Mouse (Mus musculus) natural killer cell, adult 2 months (primary cell): ENCODE results near the gene Otud7a.

Experiments
- DNase-seq, 2 experiments: peaks; one replicate each; pipeline ENCODE4 v3.0.0; 2022; ENCODE audit warnings: low spot score in 2 of 2

The Otud7a gene

GRCm38 (mm10) chr7:63444484-63445345 is at the start of gene Otud7a:
Gene Otud7a (plus strand): TSS chr7:63444751.
- no peak for DNase-seq

GRCm38 (mm10) chr7:63405988-63406387 is 38.6 kb upstream of the Otud7a start:
- DNase-seq: no peak

DNA sequence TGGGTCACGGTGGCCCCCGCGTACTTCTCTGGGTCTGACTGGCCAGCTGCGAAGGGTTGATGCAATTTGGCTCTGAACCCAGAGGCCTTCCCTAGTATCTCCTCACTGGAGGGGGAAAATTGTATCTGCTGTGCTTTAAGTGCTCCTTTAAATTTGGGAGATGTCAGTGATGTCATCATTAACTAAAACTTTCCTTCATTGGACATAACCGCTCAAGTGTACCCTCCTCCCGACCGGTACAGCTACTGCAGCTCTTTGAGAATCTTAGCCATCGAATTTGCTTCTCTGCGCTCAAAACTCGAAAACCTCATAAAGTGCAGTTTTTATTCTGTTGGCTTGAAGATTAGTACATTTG is 772 bp downstream of the Otud7a start:
- DNase-seq: no peak

- no peak for DNase-seq
These were observed 2.4 kb downstream of the Otud7a start for GRCm38 (mm10) chr7:63446951-63447350.

DNA sequence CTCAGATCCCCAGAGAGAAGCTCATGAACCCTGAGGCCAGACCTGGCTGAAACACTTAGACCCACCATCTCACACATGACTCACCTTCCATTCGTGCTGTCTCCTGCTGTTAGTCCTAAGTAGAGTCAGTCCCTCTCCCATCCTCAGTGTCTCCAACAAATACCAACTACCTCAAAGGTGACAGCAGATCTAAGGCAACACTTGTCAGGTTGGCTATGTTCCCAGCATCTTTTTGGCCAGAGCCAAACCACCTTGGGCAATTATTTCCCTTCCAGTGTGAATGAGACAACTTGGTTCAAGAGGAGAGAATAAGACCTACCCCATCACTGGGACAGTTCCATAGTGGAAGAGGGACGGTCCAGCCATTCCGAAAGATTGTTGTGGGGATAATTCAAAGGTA is 10.7 kb downstream of the Otud7a start:
- DNase-seq: no peak

DNA sequence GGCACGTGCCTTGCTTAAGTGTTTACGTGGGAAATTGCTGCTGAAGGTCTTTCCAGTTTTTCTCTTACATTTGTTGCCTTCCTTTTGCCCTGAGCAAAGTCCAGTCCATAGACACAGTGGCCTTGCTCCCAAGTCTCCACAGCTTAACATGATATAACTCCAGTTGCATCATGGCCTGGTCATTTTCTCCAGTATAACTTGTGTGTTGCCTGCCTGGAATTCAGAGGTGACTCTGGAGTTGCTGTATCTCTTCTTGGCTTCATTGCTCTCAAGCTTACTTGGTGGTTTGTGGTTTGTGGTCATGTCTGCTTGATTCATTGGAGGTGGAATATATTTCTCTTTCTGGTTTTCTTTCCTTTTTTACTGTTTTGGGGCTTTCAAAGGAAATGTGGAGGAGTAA is 17.7 kb downstream of the Otud7a start:
- DNase-seq: no peak

- DNase-seq: no peak
These were observed 18.1 kb downstream of the Otud7a start for GRCm38 (mm10) chr7:63462684-63463083.

- no peak for DNase-seq
These were observed 22.2 kb downstream of the Otud7a start for GRCm38 (mm10) chr7:63466729-63467128.

GRCm38 (mm10) chr7:63468258-63468657 is 23.7 kb downstream of the Otud7a start:
- no peak for DNase-seq

- DNase-seq: no peak
These were observed 38.5 kb downstream of the Otud7a start for GRCm38 (mm10) chr7:63483091-63483490.

DNA sequence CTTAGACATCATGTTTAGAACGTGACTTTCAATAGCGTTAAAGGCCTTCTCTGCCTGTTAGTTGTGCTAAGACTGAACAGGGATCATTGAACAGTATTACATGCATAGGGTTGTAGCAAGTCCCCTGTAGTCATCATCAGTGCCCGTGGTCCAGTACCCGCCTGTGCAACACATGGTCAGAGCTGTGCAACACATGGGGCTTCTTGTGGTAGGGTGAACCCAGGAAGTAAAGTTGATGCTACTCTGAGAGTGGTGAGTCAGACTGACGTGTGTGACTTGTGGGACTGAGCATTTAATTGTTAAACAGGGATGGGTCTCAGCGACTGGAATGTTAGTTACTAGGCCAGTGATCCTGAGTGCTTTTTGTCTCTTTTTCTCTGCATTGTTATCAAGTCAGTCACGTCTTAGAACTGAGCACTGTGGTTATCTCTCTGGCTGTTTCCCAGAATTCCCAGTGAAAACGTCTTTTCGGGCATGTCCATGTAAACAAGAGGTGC is 52.5 kb downstream of the Otud7a start:
- DNase-seq: no peak

- no peak for DNase-seq
These were observed 59.7 kb downstream of the Otud7a start for GRCm38 (mm10) chr7:63504202-63504601.

- no peak for DNase-seq
These were observed 63.5 kb downstream of the Otud7a start for GRCm38 (mm10) chr7:63508079-63508478.

GRCm38 (mm10) chr7:63509825-63510224 is 65.3 kb downstream of the Otud7a start:
- DNase-seq: no peak

GRCm38 (mm10) chr7:63511458-63511857 is 66.9 kb downstream of the Otud7a start:
- no peak for DNase-seq

DNA sequence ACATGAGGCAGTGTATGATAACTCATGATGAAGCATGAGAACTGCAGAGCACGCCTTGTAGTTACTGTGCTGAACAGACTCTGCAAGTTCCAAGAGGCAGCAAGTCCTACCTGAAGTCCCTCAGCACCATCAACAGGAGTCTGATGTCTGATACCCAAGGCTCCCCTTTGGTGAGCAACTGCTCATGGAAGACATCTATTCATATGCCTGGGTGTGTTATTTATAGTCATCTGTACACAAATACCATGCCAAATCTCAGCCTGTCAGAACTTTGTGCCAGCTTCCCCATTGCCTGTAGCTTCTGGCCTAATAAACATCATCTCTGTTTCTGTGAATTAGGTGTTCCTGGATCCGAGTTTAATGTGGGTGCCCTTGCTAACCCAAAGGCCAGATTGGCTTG is 68.0 kb downstream of the Otud7a start:
- no peak for DNase-seq

- no peak for DNase-seq
These were observed 71.8 kb downstream of the Otud7a start for GRCm38 (mm10) chr7:63516141-63516895.

DNA sequence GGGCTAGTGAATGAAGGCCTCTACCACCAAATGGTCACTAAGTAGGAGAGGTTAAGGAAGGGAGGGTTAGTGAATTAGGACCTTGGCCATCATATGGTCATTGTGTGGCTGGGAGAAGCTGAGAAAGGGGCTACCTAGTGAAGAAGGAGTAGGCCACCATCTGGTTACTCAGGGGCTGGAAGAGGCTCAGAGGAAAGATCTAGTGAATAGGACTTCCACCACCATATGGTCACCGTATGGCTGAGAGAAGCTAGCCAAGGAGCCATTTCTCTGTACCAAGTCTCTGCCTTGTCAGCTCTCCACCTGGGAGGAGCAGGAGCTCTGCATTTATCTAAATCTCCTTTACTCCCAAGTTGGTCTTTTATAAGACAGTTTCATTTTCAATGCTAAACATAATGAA is 75.7 kb downstream of the Otud7a start:
- no peak for DNase-seq

DNA sequence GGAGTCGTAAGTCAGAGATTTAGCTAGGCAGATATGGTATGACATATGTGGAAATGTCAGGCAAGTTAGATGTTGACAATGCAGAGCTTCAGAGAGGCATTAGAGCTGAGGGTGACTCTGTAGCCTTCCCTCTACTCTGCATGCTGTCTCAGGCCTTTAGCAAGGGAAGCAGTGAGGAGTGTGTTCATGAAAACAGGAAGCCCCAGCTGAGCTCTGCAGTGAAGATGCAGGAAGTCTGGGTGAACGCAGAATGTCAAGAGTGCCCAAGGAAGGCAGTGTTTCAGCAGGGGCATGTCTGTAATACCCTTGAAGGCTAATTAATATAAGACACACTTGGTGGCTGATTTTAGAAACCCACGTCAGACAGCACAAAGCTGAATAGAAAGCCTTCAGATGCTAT is 77.9 kb downstream of the Otud7a start:
- DNase-seq: no peak

DNA sequence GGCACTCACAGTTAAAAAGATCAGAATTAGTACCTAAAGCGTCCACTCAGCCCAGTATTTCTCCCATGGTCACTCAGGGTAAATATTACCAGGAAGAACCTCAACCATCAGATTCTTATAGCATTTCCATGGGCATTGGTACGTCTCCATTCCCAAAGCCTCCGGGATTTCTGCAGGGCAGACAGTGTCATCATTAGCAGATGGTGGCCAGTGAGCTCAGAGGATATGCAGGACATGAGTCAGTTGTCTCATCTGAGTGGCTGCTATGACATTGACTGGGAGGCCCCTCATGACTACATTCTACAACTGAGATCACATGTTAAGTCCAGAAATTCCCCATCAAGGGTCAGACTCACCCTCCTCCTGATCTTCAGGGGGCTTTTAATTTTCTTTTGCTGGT is 78.5 kb downstream of the Otud7a start:
- no peak for DNase-seq

DNA sequence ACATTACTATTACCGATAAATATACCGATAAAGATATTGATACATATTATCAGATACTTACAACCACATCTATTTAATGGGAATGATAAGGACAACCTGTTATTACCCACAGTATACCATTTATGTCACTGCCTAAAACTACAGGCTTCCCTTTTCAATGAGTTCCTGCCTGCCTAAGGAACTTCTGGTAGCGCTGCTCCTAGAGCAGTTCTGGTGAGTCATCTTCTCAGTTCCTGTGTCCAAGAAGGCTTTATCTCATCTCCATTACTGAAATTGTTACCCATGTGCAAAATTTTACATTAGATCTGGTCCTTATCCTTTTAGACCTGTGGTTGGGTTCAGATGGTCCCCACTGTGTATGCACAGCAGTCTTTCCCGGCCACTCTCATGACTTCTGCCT is 95.7 kb downstream of the Otud7a start:
- no peak for DNase-seq

GRCm38 (mm10) chr7:63554457-63554856 is 109.9 kb downstream of the Otud7a start:
- no peak for DNase-seq

- no peak for DNase-seq
These were observed 111.8 kb downstream of the Otud7a start for GRCm38 (mm10) chr7:63556324-63556723.
